Mouse (Mus musculus) kidney, embryonic 14.5 days (tissue): ENCODE results near the gene Olfr575. TPM values are rescaled to one million over a fixed set of nuclear protein-coding genes. Genes with fewer than 3 reads are reported as not detected.

ENCODE experiments used
- ATAC-seq: fragments of 200-750 bp; cut with Nextera tagmentation; 2 replicates; pipeline ENCODE4 v1.8.0; 2017; ENCODE audit warnings: moderate number of reproducible peaks, mild to moderate bottlenecking, moderate TSS enrichment, moderate library complexity; ENCODE audit not compliant: low FRiP score, low TSS enrichment
- H3K27ac ChIP-seq: fragments of 300-500 bp; sonication (generic); 2 replicates; pipeline ENCODE4 v1.5.1; 2014; ENCODE audit warnings: low read depth, mild to moderate bottlenecking, low read length, moderate library complexity, mixed read lengths
- H3K27me3 ChIP-seq: fragments of 300-500 bp; sonication (generic); 2 replicates; pipeline ENCODE4 v1.6.1; 2014; ENCODE audit warnings: mild to moderate bottlenecking, low read length; ENCODE audit not compliant: control insufficient read depth, insufficient read depth
- H3K36me3 ChIP-seq: fragments of 300-500 bp; sonication (generic); 2 replicates; pipeline ENCODE4 v1.6.1; 2014; ENCODE audit warnings: low read length, mixed read lengths; ENCODE audit not compliant: control insufficient read depth, insufficient read depth
- H3K4me1 ChIP-seq: fragments of 300-500 bp; sonication (generic); 2 replicates; pipeline ENCODE4 v1.6.1; 2014; ENCODE audit warnings: low read length, mixed read lengths; ENCODE audit not compliant: control insufficient read depth, insufficient read depth
- H3K4me2 ChIP-seq: fragments of 300-500 bp; sonication (generic); replicated peaks from 2 replicates; pipeline ENCODE4 v1.6.1; 2014; ENCODE audit warnings: low read depth, mild to moderate bottlenecking, low read length
- H3K4me3 ChIP-seq: fragments of 300-500 bp; sonication (generic); 2 replicates; pipeline ENCODE4 v1.5.1; 2014; ENCODE audit warnings: mild to moderate bottlenecking, low read length
- H3K9ac ChIP-seq: fragments of 300-500 bp; sonication (generic); 2 replicates; pipeline ENCODE4 v1.6.1; 2014; ENCODE audit warnings: low read depth, mild to moderate bottlenecking, low read length, moderate library complexity
- H3K9me3 ChIP-seq: fragments of 300-500 bp; sonication (generic); 2 replicates; pipeline ENCODE4 v1.6.1; 2016; ENCODE audit warnings: low read length; ENCODE audit not compliant: control insufficient read depth
- WGBS: fragments of 180-500 bp; shearing (Covaris S2); extraction: QIAGEN DNeasy Blood & Tissue Kit; methylation state at CpG from one replicate; pipeline ENCODE4 v1.1.7; 2014; 5-methylcytosine and 5-hydroxymethylcytosine counted together
- polyA plus RNA-seq: library from polyadenylated mRNA; unstranded; fragments of >200 nt; fragmentation: Nextera tagmentation; extraction: Ambion mirVana; gene quantifications from 2 replicates; pipeline ENCODE4 v1.2.1, GENCODE M21; 2014

Olfr575 gene
- not detected in 2 replicates for polyA plus RNA-seq

DNA sequence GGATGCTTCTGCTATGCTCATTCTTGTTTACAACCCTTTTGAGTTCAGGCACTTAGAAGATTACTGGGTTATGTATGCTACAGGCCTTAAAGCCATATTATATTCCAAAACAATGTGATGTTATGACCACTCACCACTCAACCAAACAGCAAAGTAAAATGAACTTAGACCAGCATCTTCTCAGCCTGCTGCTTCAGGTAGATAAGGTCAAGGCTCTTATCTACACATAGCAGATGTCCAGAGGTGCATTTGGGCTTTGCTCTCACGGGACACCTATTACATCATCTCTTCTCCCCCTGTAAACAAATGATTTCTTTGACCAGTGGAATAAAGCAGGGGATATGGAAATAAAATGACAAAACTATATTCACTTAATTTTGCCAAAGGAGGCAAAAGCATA, at the start of gene Olfr575:
Gene Olfr575, minus strand, starts transcription at position 183 of the 400 bp plus-strand sequence.
- ATAC-seq = no peak
- Histone ChIP-seq H3K9ac (no peak within 1 kb of the TSS), H3K27me3 (no peaks in the 10 kb centered on the region), H3K9me3 (no peaks in the 10 kb centered on the region), H3K4me1 (no peaks in the 10 kb centered on the region), H3K4me2 (no peak within 1 kb of the TSS), H3K27ac (no peak within 1 kb of the TSS), H3K4me3 (no peak within 1 kb of the TSS), H3K36me3 (no peaks in the 10 kb centered on the region)
- 73% methylated on average over 1 of the region's 1 CpGs for WGBS

DNA sequence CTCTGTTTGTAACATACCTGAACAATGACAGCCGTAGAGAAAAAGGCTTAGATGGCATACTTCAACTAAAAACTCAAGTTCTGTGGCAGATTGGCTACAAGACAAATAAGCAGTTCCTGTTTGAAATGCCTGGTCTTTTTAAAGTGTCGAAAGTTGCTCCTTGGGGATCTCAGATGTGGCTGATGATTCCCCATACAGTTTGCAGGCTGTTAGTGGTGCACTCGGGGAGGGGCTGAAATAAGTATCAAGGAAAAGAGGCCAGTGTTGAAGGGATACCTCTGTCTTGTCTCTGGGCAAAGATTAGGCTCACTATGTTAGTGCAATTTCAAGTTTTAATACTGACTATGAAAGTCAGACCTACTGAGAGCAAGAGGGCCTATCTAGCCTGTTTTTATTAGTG, 30.6 kb upstream of the Olfr575 start, which contains the start of gene Olfr578:
Gene Olfr578, minus strand, starts transcription at position 101 of the 400 bp plus-strand sequence.
- WGBS = 77% methylated on average over 3 of the region's 3 CpGs
- no peak for ATAC-seq
- H3K4me1 ChIP-seq = no peaks in the 10 kb centered on the region

DNA sequence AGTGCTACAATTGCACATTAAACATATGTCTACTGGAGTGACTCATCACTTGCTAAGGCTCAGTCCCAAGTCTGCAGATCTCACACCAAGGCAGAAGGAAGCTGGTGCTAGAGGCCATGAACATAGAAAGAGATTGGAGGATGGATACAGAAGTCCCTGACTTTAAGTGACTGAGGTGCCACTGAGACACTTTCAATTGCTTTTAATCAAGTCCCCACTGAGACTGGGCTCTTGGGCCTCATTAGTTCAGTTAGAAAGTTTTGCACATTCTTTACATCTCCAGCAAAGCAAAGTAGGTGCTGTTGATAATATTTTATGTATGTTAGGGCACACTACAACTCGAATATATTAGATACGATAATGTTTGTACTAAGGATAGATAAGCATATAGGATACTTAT, 17.3 kb upstream of the Olfr575 start, which contains the start of gene Olfr577:
Gene Olfr577, minus strand, starts transcription at position 101 of the 400 bp plus-strand sequence.
- Histone ChIP-seq H3K9ac (no peak within 1 kb of the TSS), H3K27me3 (no peaks in the 10 kb centered on the region), H3K4me1 (no peaks in the 10 kb centered on the region), H3K9me3 (no peaks in the 10 kb centered on the region), H3K4me2 (no peak within 1 kb of the TSS), H3K4me3 (no peak within 1 kb of the TSS), H3K27ac (no peak within 1 kb of the TSS), H3K36me3 (no peaks in the 10 kb centered on the region)
- no peak for ATAC-seq
- WGBS = 89% methylated on average over 2 of the region's 2 CpGs

More for the DNA sequence above, 30.6 kb upstream of the Olfr575 start, which contains the start of gene Olfr578:
- no peaks in the 10 kb centered on the region for H3K36me3 ChIP-seq
- H3K9ac ChIP-seq = no peak within 1 kb of the TSS
- H3K27me3 ChIP-seq = no peaks in the 10 kb centered on the region
- H3K27ac ChIP-seq = no peak within 1 kb of the TSS
- no peak within 1 kb of the TSS for H3K4me2 ChIP-seq
- no peak within 1 kb of the TSS for H3K4me3 ChIP-seq
- no peaks in the 10 kb centered on the region for H3K9me3 ChIP-seq

DNA sequence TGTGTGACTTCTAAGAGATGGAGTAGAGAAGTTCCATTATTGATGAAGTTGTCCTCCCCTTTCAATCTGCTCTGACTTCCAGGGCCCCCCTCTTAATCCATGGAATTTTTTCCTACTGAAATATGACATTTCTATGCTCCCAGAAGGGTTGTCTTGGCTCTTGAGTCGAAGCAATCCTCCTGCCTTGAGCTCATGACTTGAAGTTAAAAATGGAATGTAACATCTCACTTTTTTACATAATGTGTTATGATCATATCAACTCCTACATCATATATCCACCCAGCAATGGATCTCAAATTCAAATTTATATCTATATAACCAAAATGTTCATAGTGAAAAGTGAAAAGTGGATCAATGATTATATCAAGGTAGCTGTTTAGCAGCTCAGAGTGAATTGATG, 15.8 kb upstream of the Olfr575 start:
- H3K9ac ChIP-seq = no peak overlapping the region
- no peaks in the 10 kb centered on the region for H3K4me1 ChIP-seq
- ATAC-seq = no peak
- no peak overlapping the region for H3K4me3 ChIP-seq
- no peak overlapping the region for H3K4me2 ChIP-seq
- no peaks in the 10 kb centered on the region for H3K27me3 ChIP-seq
- WGBS = 58% methylated on average over 1 of the region's 1 CpGs
- no peaks in the 10 kb centered on the region for H3K9me3 ChIP-seq
- H3K27ac ChIP-seq = no peak overlapping the region
- no peaks in the 10 kb centered on the region for H3K36me3 ChIP-seq

DNA sequence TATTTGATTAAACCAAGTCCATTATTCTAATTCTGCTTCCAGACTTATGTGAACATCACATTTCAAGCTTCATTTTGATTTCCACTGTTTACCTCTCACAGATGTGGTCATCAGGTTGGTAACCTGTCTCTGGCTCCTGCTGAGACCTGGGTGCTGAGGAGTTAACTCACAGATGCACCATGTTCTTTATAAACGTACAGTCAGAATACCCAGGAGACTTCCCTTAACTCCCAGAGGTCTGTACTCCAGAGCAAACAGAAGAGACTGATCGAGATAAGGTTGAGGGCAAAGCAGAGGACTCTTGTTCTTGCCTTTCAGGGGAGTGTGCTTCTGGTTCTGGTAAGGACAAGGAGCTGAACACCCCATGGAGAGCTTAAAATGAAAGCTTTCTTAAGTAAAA, 3.8 kb upstream of the Olfr575 start, which contains the start of gene Olfr576:
Gene Olfr576, plus strand, starts transcription at position 301 of the 400 bp plus-strand sequence.
- no peaks in the 10 kb centered on the region for H3K9me3 ChIP-seq
- H3K9ac ChIP-seq = no peak within 1 kb of the TSS
- no peaks in the 10 kb centered on the region for H3K36me3 ChIP-seq
- no peaks in the 10 kb centered on the region for H3K4me1 ChIP-seq
- no peak within 1 kb of the TSS for H3K4me3 ChIP-seq
- ATAC-seq = no peak
- no peak within 1 kb of the TSS for H3K4me2 ChIP-seq
- WGBS = 53% methylated on average over 2 of the region's 2 CpGs
- no peaks in the 10 kb centered on the region for H3K27me3 ChIP-seq
- H3K27ac ChIP-seq = no peak within 1 kb of the TSS

DNA sequence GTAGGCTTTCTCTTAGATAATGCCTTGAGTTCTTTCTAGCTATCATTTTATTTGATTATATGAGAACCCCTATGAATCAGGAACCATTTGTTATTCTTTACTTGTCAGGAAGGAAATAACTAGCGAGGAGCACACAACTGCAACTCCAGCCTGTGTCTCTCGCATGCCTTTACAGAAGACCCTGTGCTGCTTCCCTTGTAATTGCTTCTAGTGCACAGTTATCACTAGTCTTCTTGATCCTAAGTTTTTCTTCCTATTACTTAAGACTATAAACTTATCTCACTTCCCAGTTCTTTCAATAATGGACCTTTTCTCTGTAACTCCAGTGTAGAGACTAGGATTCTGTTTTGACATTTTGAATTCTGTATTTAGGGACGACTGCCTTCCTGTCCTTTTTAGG, 438 bp downstream of the Olfr575 start:
- Histone ChIP-seq H3K9ac (no peak overlapping the region), H3K4me2 (no peak overlapping the region), H3K4me3 (no peak overlapping the region), H3K27ac (no peak overlapping the region), H3K27me3 (no peaks in the 10 kb centered on the region), H3K36me3 (no peaks in the 10 kb centered on the region), H3K4me1 (no peaks in the 10 kb centered on the region), H3K9me3 (no peaks in the 10 kb centered on the region)
- no peak for ATAC-seq
- WGBS = 70% methylated on average over 3 of the region's 3 CpGs

DNA sequence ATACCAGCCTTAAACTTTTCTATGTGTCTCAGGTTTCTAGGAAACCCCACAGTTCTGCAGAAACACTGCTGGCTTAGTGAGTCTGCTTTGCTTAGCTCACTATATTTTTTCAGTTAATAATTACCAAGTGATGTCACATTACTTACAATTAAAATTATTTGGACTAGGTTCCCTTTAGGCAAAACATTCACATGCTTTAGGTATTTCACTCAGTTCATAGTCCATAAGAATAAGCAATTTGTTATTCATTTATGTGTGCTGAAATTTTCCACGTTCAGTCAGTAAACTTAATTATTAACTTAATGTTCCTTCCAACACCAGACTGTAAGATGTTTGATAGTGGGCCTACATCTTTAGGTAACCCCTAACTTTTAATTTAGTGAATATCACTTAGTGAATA, 7.8 kb downstream of the Olfr575 start:
- Histone ChIP-seq H3K27ac (no peak overlapping the region), H3K4me3 (no peak overlapping the region), H3K9me3 (no peaks in the 10 kb centered on the region), H3K9ac (no peak overlapping the region), H3K27me3 (no peaks in the 10 kb centered on the region), H3K36me3 (no peaks in the 10 kb centered on the region), H3K4me1 (no peaks in the 10 kb centered on the region), H3K4me2 (no peak overlapping the region)
- 68% methylated on average over 1 of the region's 1 CpGs for WGBS
- ATAC-seq = no peak

DNA sequence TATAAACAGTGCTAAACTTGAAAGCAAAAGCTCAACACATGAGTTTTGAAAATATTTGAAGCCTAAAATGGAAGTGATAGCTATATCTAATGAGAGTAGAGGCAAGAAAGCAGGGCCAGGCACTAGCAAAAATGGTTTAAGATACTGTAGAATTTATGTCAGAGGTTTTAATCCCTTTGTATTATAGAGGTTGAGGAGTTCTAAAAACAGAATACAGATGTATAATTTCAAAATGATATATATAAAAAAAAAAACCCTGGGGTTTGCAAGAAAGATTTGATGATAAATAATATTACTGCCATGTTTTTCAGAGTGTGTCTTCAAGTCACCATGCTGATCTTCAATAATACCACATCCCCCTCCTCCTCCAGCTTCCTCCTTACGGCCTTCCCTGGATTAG, 10.4 kb downstream of the Olfr575 start, which contains the start of gene Olfr574:
Gene Olfr574, plus strand, starts transcription at position 301 of the 400 bp plus-strand sequence.
- 87% methylated on average over 1 of the region's 1 CpGs for WGBS
- H3K4me2 ChIP-seq = no peak within 1 kb of the TSS

DNA sequence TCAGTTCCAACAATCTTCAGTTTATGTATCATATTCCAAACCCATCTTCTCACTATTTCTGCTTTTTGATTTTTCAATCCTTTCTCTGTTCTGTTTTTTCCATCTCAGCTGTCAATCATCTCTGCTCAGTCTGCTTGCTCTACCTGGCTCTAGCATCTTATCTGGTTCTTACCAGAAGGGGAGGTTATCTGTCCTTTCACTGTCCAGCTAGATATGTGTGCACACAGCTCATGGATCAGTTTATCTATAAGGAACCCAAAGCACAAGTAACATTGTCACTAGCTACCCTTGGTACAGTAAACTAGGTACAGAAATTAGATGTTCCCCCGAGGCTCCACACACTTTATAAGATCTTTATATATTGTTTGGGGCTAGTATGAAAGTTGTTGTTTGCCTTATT, 15.2 kb downstream of the Olfr575 start:
- WGBS = 77% methylated on average over 1 of the region's 1 CpGs
- Histone ChIP-seq H3K9me3 (no peaks in the 10 kb centered on the region), H3K36me3 (no peaks in the 10 kb centered on the region), H3K4me3 (no peak overlapping the region), H3K27me3 (no peaks in the 10 kb centered on the region), H3K27ac (no peak overlapping the region), H3K4me1 (no peaks in the 10 kb centered on the region), H3K4me2 (no peak overlapping the region), H3K9ac (no peak overlapping the region)
- ATAC-seq = no peak

More for the DNA sequence above, 10.4 kb downstream of the Olfr575 start, which contains the start of gene Olfr574:
- no peaks in the 10 kb centered on the region for H3K27me3 ChIP-seq
- H3K27ac ChIP-seq = no peak within 1 kb of the TSS
- no peak for ATAC-seq
- no peak within 1 kb of the TSS for H3K4me3 ChIP-seq
- no peaks in the 10 kb centered on the region for H3K9me3 ChIP-seq
- H3K9ac ChIP-seq = no peak within 1 kb of the TSS
- H3K36me3 ChIP-seq = no peaks in the 10 kb centered on the region
- no peaks in the 10 kb centered on the region for H3K4me1 ChIP-seq
